Mouse (Mus musculus) heart, embryonic 10.5 days (tissue): ENCODE data around the gene Arhgef19. TPM values are rescaled to one million over a fixed set of nuclear protein-coding genes. Genes with fewer than 3 reads are reported as not detected.

ENCODE experiments used
- DNase-seq: peaks from one replicate; pipeline ENCODE4 v3.0.0-alpha.2; 2017; ENCODE audit warnings: low spot score
- H3K27ac ChIP-seq: fragments of 300-500 bp; sonication (generic); 2 replicates; pipeline ENCODE4 v1.5.1; 2016; ENCODE audit warnings: mild to moderate bottlenecking
- H3K27me3 ChIP-seq: fragments of 300-500 bp; sonication (generic); 2 replicates; pipeline ENCODE4 v1.6.1; 2016; ENCODE audit warnings: mild to moderate bottlenecking; ENCODE audit not compliant: poor library complexity, insufficient read depth, severe bottlenecking
- H3K36me3 ChIP-seq: fragments of 300-500 bp; sonication (generic); 2 replicates; pipeline ENCODE4 v1.6.1; 2016; ENCODE audit warnings: mild to moderate bottlenecking, moderate library complexity
- H3K4me1 ChIP-seq: fragments of 300-500 bp; sonication (generic); 2 replicates; pipeline ENCODE4 v1.6.1; 2016; ENCODE audit warnings: mild to moderate bottlenecking
- H3K4me3 ChIP-seq: fragments of 300-500 bp; sonication (generic); 2 replicates; pipeline ENCODE4 v1.5.1; 2016; ENCODE audit warnings: mild to moderate bottlenecking, moderate library complexity
- H3K9me3 ChIP-seq: fragments of 300-500 bp; sonication (generic); 2 replicates; pipeline ENCODE4 v1.6.1; 2016; ENCODE audit warnings: mild to moderate bottlenecking, moderate library complexity
- WGBS: fragments of 180-500 bp; shearing (Covaris S2); methylation state at CpG from one replicate; pipeline ENCODE4 v1.1.7; 2016; 5-methylcytosine and 5-hydroxymethylcytosine counted together
- polyA plus RNA-seq: library from polyadenylated mRNA; unstranded; fragments of >200 nt; fragmentation: Nextera tagmentation; extraction: Ambion mirVana; gene quantifications from 2 replicates; pipeline ENCODE4 v1.2.1, GENCODE M21; 2016

Arhgef19 gene
- polyA plus RNA-seq, 1 experiment from 2014 or later: 3.7 TPM

DNA sequence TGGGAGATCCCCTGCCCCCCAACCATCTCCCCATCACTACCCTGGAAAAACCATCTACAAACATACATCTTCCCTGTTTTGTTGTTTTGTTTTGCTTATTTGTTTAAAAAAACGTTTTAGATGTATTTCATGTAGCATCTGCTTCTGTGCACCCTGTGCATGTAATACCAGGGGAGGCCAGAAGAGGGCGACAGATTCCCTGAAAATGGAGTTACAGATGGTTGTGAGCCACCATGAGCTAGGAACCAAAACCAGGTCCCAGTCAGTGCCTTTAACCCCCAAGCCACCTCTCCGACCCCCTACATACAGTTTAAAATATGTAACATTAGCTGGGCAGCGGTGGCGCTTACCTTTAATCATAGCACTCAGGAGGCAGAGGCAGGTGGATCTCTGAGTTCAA is 18.1 kb downstream of the Arhgef19 start:
- peaks cover 11% of the 10 kb centered on the region for H3K4me1 ChIP-seq
- H3K27ac ChIP-seq: no peak overlapping the region
- DNase-seq: no peak
- H3K36me3 ChIP-seq: no peaks in the 10 kb centered on the region
- H3K27me3 ChIP-seq: peaks cover 5% of the 10 kb centered on the region
- WGBS: 60% methylated on average over 5 of the region's 5 CpGs
- H3K4me3 ChIP-seq: no peak overlapping the region
- no peaks in the 10 kb centered on the region for H3K9me3 ChIP-seq

DNA sequence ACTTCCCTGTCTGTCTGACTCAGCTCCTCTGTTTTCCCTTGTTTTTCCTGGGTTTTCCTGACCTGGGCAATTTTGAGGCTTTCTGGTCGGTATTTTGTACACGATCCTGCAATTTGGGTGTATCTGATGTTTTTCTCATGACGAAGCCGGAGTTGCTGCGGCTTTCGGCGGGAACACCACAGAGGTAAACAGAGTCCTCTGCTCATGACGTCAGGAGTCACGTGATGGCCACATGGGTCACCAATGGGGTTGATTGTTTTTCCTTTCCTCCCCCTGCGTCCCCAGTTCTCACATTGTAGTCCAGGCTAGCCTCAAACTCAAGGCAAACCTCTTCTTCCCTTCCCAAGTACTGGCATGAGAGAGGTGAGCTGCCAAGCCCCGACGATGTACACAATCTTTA is 20.1 kb downstream of the Arhgef19 start:
- Histone ChIP-seq H3K4me3 (no peak overlapping the region), H3K27me3 (no peaks in the 10 kb centered on the region; the same call in 1 of the 2 replicates), H3K9me3 (no peaks in the 10 kb centered on the region), H3K4me1 (peaks cover 7% of the 10 kb centered on the region), H3K27ac (no peak overlapping the region), H3K36me3 (no peaks in the 10 kb centered on the region)
- 75% methylated on average over 12 of the region's 12 CpGs for WGBS
- DNase-seq: no peak

DNA sequence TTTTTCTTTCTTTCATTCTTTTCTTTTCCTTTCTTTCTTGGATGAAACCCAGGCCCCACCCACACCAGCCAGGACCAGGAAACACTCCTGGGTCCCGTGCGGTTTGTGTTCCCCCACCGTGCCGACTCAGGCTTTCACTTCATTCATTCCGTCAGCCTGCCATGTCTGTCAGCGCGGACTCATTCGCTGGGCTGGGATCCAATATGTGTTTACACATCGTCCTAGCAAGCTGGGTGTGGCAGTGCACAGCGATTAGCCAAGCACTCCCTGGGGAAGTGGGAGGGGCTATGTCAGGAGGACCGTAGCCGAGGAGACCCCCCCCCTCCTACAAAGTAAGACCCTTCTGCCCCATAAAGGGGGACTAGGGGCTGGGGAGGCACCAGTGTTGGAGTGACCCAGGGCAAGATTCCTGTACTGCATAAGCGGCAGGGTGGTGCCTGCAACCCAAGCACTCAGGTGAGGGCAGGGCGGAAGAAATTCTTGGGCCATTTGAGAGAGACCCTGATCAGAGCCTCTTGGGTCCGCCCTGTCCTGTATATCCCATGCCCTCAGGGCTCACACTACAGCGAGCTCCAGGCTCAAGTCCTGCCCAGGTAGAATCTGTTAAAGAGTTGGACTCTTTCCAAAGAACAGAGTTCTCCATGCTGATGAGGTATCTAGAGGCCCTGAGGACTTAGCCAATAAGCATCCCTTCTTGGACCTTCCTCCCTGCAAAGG is 20.9 kb downstream of the Arhgef19 start:
- DNase-seq: no peak
- 63% methylated on average over 16 of the region's 16 CpGs for WGBS
- H3K4me3 ChIP-seq: 0 out of 2 replicates have a peak overlapping the region, but pooled peaks have one; percentile 12

DNA sequence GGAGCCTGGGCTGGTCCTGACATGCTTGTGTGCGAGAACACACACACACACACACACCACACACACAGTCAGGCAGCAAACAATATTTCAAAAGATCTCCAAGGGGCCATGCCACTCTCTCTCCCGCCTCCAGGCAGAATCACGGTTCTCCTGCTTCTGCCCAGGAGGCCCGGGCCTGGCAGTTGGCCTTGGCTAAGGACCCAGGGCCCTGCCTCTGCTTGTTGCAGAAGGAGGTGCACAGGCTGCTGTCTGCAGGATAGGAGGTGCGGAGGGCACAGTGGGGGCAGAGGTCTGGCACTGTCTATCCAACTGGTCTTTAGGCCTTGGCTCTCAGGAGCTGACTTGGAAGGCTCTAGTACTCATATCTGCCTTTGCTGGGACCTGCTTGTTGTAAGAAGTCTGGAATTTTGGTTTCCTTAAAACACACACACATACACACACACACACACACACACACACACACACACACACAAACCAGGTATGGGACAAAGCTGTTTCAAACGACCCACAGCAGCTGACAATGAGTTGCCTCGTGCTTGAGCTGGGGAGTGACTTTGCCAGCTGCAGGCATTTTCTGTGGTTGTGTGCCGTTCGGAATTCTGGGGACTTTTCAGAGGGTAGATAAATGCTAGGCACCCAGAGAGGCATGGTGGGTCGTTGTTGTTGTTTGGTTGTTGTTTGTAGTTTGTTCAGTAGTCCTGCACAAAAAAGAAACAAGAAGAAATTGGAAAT is 23.8 kb downstream of the Arhgef19 start:
- no peak for DNase-seq
- Histone ChIP-seq H3K27me3 (no peaks in the 10 kb centered on the region), H3K4me3 (no peak overlapping the region), H3K4me1 (0 out of 2 replicates have a peak, but pooled peaks cover 4% of the 10 kb centered on the region), H3K36me3 (no peaks in the 10 kb centered on the region), H3K9me3 (no peaks in the 10 kb centered on the region), H3K27ac (no peak overlapping the region)
- 74% methylated on average over 10 of the region's 10 CpGs for WGBS

More for the DNA sequence above, 20.9 kb downstream of the Arhgef19 start:
- Histone ChIP-seq H3K9me3 (no peaks in the 10 kb centered on the region), H3K36me3 (no peaks in the 10 kb centered on the region), H3K27ac (no peak overlapping the region), H3K27me3 (no peaks in the 10 kb centered on the region; the same call in 1 of the 2 replicates), H3K4me1 (0 out of 2 replicates have a peak, but pooled peaks cover 4% of the 10 kb centered on the region)

DNA sequence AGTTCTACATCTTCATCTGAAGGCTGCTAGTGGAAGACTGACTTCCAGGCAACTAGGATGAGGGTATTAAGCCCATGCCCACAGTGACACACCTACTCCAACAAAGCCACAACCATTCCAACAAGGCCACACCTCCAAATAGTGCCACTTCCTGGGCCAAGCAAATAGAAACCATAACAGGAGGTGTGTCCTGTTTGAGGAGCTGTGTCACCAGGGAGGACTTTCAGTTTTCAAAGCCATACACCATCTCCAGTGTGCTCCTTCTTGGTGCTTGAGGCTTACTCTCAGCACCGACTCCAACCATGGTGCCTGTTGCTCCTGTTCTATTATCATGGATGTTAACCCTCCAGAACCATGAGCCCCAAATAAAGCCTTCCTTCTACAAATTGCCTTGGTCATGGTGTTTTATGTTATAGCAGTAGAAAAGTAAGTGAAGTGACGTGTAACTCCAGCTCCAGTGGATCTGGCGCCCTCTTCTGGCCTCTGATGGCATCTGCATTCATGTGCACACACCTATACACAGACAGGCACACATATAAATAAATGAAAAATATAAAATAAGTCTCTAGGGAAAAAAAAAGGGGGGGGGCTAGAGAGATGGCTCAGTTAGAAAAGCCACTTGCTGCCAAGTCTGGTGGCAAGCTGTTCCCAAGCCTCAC is 26.8 kb downstream of the Arhgef19 start:
- no peaks in the 10 kb centered on the region for H3K36me3 ChIP-seq
- H3K4me1 ChIP-seq: no peaks in the 10 kb centered on the region
- no peak overlapping the region for H3K27ac ChIP-seq
- DNase-seq: no peak
- no peaks in the 10 kb centered on the region for H3K9me3 ChIP-seq
- H3K4me3 ChIP-seq: no peak overlapping the region
- H3K27me3 ChIP-seq: peaks cover 6% of the 10 kb centered on the region; the same call in 1 of the 2 replicates
- WGBS: 81% methylated on average over 3 of the region's 3 CpGs

DNA sequence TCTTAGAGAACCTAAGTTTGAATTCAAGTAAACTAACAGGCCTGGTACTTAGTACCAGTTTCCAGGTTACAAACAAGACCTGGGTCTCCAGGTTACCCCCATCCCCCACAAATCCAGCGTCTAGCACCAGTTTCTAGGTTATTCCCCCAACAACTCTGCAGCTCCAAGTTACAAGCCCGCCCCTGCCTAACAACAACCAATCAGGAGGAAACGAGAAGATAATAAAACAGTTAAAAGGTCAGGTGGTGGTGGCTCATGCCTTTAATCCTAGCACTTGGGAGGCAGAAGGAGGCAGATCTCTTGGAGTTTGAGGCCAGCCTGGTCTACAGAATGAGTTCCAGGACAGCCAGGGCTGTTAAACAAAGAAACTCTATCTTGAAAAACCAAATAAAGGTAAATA is 28.0 kb downstream of the Arhgef19 start:
- DNase-seq: no peak
- H3K4me3 ChIP-seq: no peak overlapping the region
- H3K4me1 ChIP-seq: peaks cover 6% of the 10 kb centered on the region
- H3K9me3 ChIP-seq: no peaks in the 10 kb centered on the region
- no peak overlapping the region for H3K27ac ChIP-seq
- H3K36me3 ChIP-seq: no peaks in the 10 kb centered on the region
- H3K27me3 ChIP-seq: peaks cover 15% of the 10 kb centered on the region; the same call in 1 of the 2 replicates
- 73% methylated on average over 3 of the region's 3 CpGs for WGBS

DNA sequence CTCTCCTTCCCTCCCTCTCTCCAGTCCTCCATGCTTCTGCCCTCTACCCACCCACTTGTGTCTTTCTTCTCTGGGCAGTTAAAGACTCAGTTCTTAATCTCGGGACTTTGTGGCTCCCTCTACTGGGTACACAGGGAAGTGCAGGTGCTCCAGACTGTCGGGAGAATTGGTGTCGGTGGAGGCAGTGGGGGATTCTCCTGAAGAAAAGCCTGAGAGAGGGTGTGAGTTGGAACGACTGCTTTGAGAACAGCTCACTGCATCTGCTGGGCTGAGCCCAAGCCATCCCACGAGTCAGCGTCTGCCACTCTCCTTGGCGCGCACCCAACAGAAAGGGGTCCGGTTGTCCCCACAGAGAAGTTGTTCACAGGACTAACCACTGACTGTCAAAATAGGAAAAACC is 28.5 kb downstream of the Arhgef19 start:
- Histone ChIP-seq H3K36me3 (no peaks in the 10 kb centered on the region), H3K27me3 (peaks cover 16% of the 10 kb centered on the region; the same call in 1 of the 2 replicates), H3K27ac (no peak overlapping the region), H3K9me3 (no peaks in the 10 kb centered on the region), H3K4me3 (no peak overlapping the region), H3K4me1 (peaks cover 6% of the 10 kb centered on the region)
- DNase-seq: no peak
- 41% methylated on average over 9 of the region's 9 CpGs for WGBS

DNA sequence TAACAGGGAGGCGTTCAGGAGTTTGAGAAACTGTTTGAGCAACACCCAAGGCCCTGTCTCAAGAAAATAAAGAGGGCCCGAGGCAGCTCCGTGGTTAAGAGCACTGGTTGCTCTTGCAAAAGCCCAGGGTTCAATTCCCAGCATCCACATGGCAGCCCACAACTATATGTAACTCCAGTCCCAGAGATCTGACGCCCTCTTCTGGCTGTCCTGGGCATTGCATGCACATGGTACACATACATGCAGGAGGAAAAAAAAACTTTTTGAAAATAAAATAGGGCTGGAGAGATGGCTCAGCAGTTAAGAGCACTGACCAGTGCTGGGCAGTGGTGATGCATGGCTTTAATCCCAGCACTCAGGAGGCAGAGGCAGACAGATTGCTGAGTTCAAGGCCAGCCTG is 29.1 kb downstream of the Arhgef19 start:
- H3K4me3 ChIP-seq: no peak overlapping the region
- H3K27ac ChIP-seq: no peak overlapping the region
- no peaks in the 10 kb centered on the region for H3K36me3 ChIP-seq
- no peak for DNase-seq
- H3K9me3 ChIP-seq: no peaks in the 10 kb centered on the region
- H3K27me3 ChIP-seq: peaks cover 16% of the 10 kb centered on the region; the same call in 1 of the 2 replicates
- H3K4me1 ChIP-seq: peaks cover 11% of the 10 kb centered on the region
- 82% methylated on average over 4 of the region's 4 CpGs for WGBS

DNA sequence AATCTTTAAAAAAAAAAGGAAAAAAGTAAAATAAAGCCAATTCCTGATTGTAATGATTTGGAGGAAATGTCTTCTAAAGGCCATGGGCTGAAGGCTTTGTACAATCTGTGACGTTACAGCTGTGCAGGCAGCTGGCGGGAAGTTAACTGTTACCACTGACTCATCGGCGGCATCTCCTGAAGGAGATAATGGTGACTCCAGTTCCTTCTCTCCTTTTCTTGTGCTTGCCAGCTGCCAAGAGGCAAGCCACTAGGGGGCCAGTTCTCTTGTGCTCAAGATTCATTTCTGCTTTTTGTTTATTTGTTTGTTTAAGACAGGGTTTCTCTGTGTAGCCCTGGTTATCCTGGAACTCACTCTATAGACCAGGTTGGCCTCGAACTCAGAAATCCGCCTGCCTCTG is 29.8 kb downstream of the Arhgef19 start:
- no peak for DNase-seq
- no peaks in the 10 kb centered on the region for H3K36me3 ChIP-seq
- WGBS: 67% methylated on average over 6 of the region's 6 CpGs

DNA sequence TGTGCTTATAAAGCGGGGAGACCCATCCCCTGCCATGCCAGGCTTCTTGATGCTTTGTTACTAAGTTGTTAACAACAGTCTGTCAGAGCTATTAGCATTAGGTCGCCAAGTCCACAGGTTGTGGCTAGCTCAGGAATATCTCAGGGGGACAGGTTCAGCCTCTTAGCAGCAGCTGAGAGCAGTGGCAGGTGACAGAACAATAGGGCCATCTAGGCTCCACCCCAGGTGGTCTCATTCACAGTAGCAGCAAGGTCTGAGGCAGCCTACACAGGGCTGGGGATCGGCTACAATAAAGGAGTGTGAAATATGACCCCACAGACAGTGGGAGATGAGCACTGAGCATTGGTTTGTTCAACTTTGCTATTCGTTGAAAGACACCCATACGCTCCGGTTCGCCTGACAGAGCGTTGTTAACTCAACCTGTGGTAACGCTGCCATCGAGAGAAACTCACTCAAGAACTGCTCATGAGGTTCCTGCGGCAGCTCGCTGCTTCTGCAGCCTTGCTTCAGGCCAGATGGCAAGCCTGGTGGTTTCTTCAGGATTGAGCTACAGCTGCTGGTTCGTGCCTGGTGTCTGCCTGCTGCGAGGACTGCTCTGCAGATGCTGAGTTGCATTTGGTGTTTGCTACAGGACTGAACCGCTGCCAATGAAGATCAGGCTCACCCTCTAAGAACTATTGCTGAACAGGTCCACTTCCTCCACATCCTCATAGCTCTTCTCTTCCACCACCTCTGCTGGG is 31.1 kb downstream of the Arhgef19 start:
- peaks cover 29% of the 10 kb centered on the region for H3K4me1 ChIP-seq
- H3K27ac ChIP-seq: no peak overlapping the region
- no peaks in the 10 kb centered on the region for H3K9me3 ChIP-seq
- no peak for DNase-seq
- 63% methylated on average over 15 of the region's 15 CpGs for WGBS
- H3K27me3 ChIP-seq: peaks cover 16% of the 10 kb centered on the region; the same call in 1 of the 2 replicates
- no peak overlapping the region for H3K4me3 ChIP-seq
- no peaks in the 10 kb centered on the region for H3K36me3 ChIP-seq

More for the DNA sequence above, 29.8 kb downstream of the Arhgef19 start:
- Histone ChIP-seq H3K27ac (no peak overlapping the region), H3K4me1 (peaks cover 17% of the 10 kb centered on the region), H3K4me3 (no peak overlapping the region), H3K27me3 (peaks cover 16% of the 10 kb centered on the region; the same call in 1 of the 2 replicates), H3K9me3 (no peaks in the 10 kb centered on the region)

DNA sequence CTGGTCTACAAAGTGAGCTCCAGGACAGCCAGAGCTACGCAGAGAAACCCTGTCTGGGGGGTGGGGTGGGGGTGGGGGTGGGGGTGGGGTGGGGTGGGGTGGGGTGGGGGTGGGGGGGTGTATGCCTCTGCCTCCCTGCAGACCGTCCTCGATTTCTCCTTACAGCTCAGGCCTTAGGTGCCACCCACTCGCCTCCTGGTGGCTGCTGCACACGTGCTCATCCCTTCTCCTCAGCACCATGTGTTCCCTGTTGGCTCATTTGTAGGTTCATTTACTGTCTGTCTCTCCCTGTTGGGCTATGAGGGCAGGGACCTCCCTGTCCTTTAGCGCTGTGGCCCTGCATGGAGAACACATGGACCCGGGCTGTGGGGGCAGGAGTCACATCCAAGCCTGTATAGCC is 31.9 kb downstream of the Arhgef19 start:
- no peak for DNase-seq
- no peak overlapping the region for H3K27ac ChIP-seq
- H3K4me3 ChIP-seq: no peak overlapping the region
- H3K9me3 ChIP-seq: no peaks in the 10 kb centered on the region
- H3K36me3 ChIP-seq: no peaks in the 10 kb centered on the region
- 81% methylated on average over 6 of the region's 7 CpGs for WGBS
- peaks cover 29% of the 10 kb centered on the region for H3K4me1 ChIP-seq
- H3K27me3 ChIP-seq: peaks cover 16% of the 10 kb centered on the region; the same call in 1 of the 2 replicates

DNA sequence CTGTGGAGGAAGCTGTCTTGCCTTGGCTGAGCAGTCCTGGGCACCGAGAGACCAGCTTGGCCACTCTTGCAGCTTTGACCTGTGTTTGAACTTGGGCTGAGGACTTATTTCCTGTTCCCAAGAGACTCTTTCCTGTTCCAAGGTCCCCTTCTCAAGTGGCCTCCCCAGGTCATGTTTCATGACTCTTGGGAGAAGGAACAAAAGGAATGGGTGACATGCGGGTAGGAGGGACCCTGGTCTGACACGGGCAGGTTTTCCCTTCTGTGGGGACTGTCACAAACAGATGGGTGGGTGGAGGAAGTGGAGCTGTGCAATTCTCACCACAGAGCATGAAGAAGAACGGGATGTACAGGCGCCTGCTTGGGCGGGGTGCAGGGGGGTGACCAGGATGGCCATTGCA is 32.4 kb downstream of the Arhgef19 start:
- Histone ChIP-seq H3K4me3 (no peak overlapping the region), H3K27ac (no peak overlapping the region), H3K27me3 (peaks cover 16% of the 10 kb centered on the region; the same call in 1 of the 2 replicates), H3K9me3 (no peaks in the 10 kb centered on the region), H3K4me1 (peaks cover 29% of the 10 kb centered on the region), H3K36me3 (no peaks in the 10 kb centered on the region)
- DNase-seq: no peak
- 64% methylated on average over 6 of the region's 6 CpGs for WGBS
